Mouse (Mus musculus) CD8-positive naive resting alpha-beta T cell, adult 2 months (primary cell): ENCODE measurements around the gene Gm4787.
"Not testable (repeated sequence)": the region's sequence is repeated elsewhere in the genome, so short reads cannot be mapped to it uniquely, and the experiment has no call there.

Source experiments
- DNase-seq, 2 experiments: peaks; one replicate each; pipeline ENCODE4 v3.0.0; 2022; ENCODE audit warnings: low read depth in 2 of 2, low spot score in 2 of 2

Gm4787 gene

GRCm38 (mm10) chr12:81379364-81379763 is at the start of gene Gm4787:
Gene Gm4787 (minus strand): TSS chr12:81379464.
- not testable (repeated sequence) for DNase-seq

DNA sequence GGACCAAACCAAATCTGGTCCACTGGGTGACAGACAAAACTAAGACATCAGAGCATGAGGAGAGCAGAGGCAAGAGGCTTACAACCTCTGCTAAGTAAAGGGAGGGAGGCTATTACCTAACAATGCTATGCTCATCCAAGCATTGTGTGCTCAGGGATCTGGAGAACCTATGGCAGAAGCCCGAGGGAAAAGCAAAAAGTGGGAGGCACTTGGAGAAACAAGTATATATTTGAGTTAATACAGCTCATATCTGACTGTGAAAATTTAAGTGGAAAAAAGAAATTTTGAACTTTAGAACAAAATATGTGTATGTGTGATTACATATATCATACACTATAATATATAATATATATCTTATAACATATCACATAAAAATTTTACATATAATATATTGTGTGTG is 42.6 kb upstream of the Gm4787 start, which contains the start of gene Adam4:
Adam4 (minus strand) TSS at position 101 of the 400 bp plus-strand sequence.
- no peak for DNase-seq

DNA sequence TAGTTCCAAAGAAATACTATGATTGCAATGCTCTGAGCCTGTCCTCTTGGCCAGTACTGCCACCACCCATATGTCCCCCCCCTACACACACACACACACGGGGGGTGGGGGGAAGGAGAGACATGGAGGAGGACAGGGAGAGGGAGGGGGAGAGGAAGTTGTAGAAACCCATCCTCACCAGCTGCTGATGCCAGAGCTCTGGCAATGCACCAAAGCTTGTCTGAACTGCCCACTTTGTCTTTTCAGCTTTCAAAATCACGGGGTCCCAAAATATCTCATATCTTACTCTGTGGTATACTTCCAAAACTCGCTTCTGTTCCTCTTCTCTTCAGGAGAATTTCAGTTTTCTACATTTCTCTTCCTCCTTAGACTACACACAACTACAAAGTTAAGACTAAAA is 33.9 kb upstream of the Gm4787 start:
- no peak for DNase-seq

DNA sequence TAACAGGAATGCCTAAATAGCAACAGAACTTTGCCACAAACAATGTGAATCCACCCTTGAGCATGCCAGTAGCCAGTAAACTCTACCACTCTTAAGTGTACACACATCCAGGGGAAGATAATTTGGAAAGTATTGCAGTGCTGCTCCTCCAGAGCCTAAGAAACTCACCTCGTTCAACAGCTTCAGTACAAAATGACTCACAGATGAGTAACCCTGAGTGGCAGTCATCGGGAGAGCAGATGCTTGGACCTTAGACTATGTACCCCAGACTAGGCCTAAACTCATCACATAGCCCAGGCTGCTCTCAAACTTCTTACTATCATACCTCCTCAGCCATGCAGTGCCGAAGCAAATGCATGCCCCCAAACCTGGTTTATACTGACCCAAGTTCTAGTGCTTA is 29.7 kb upstream of the Gm4787 start:
- DNase-seq, result no peak

DNA sequence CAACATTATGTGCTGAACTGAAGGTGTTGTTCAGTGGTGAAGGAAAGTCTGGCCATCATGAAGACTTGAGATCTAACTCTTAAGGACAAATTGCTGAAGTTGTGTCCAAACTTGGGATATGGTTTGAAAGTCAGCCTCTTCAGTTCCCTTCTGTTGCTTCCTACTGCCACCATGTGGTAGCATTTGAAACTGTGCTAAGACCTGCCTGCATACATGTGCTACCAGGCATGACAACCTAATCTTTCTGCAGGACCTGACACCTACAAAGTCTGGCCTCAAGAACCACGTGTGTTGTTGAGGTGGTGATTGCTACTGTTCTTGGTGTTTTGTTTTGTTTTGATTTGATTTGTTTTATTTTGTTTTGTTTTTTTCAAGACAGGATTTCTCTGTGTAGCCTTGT is 22.9 kb upstream of the Gm4787 start:
- peak in 1 of 2 experiments; percentile 1 for DNase-seq

DNA sequence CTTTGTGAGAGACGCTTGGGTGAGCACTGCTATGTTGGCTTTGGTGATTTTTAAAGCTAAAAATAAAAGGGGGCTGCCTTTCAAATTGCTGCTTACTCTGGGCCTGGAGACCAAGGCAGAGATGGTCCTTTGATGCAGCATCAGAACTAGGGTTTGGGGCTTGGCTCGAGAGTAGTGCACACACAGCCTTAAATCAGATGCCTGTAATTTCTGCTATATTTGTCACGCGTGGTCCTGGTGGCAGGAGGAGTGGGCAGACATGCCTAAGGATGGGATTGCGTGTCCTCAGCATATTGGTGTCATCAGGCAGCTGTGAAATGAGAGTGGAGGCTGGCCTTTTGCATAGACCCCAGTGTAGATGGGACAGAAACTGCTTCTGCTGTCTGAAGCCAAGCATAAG is 45.4 kb downstream of the Gm4787 start:
- no peak for DNase-seq

DNA sequence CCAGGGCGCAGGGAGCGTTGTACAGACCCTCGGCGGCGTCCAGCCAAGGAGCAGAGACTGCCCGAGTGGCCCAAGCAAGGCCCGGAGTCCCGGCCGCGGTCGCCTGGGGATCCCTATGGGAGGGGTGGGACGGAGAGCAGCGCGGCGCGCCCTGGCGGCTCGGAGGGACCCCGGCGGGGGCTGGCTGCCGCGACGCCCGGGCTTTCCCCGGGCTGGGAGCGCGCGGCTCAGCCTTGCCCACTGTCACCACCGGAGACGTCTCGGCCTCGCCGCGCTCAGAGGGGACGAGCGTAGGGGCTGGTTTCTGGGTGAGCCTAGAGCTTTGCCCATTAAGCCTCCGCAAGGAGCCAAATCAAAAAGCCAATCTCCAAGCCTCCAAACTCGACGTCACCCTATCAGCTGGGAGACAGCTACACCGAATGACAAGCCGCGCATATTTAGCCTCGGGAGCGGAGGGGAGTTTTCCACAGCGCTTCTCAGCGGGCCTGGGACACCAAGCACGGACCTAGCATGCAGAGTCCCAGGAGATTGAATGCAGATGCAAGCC is 46.3 kb downstream of the Gm4787 start, which contains the start of gene Slc8a3:
Slc8a3 (minus strand) TSS at position 306 of the 547 bp plus-strand sequence.
- DNase-seq, result no peak

GRCm38 (mm10) chr12:81331937-81332874 is 47.1 kb downstream of the Gm4787 start:
- no peak for DNase-seq

DNA sequence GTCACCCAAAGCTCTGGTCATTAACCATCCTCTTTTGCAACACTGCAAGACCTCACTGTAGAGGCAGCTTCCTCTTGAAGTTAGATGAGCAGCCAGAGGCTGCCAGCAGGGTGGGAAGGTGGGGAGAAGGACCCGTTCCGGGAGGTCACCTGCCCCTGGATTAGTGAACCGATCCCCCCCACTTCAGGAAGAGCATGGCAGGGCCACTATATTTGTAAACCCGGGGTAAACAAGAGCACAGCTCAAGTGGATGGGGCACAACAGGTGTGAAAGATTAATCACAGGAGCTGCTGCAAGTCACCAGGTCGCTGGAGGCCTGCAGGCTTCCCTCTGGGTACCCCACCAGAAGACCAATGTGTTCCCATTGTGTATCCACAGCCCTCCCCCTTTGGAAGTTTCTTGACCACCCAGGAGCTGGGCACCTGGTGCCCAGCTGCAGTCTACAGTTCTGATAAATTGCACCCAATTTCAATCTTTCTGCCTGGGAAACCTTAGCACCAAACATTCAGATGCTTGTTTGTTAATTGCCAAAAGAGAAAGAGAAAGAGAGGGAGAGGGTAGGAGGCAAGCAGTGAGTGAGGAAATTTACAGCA is 48.1 kb downstream of the Gm4787 start:
- DNase-seq, result no peak
